Mouse (Mus musculus) brain, embryonic 14.5 days (tissue): ENCODE data around the gene Znrf3.

Experiments used
- CTCF ChIP-seq: fragments of 200-500 bp; IDR thresholded peaks from 2 replicates; pipeline ENCODE4 v1.5.1; 2012; ENCODE audit warnings: inconsistent platforms, mild to moderate bottlenecking, moderate library complexity, borderline replicate concordance; ENCODE audit not compliant: insufficient read depth, insufficient read length; ENCODE audit errors: extremely low read depth
- POLR2A ChIP-seq: fragments of 200-500 bp; IDR thresholded peaks from 2 replicates; pipeline ENCODE4 v1.6.1; 2012; ENCODE audit warnings: mild to moderate bottlenecking, inconsistent platforms, borderline replicate concordance; ENCODE audit not compliant: poor library complexity, insufficient read depth, insufficient read length, severe bottlenecking; ENCODE audit errors: extremely low read depth

GRCm38 (mm10) chr11:5239706-5240690 lies 204.6 kb downstream of the Znrf3 start:
- TF ChIP-seq CTCF (no peak), POLR2A (no peak)
